Mouse (Mus musculus): ENCODE results near the gene Fam49a.

GRCm38 (mm10) chr12:12239502-12239901 is 22.4 kb upstream of the Fam49a start:
- no peak for TF ChIP-seq GATA1 (IDR thresholded peaks at IDR 0.05; ENCODE audit: borderline replicate concordance, low read length)
- TF ChIP-seq FLI1 (IDR thresholded peaks at IDR 0.05; ENCODE audit: low read length): no peak

All from megakaryocyte, embryonic 14.5 days (primary cell).